Mouse (Mus musculus) telencephalon, adult 2 months (tissue): ENCODE measurements around the gene Taf6l.
"Not testable (repeated sequence)": the region's sequence is repeated elsewhere in the genome, so short reads cannot be mapped to it uniquely, and the experiment has no call there.

Source experiments
- DNase-seq: peaks from one replicate; pipeline ENCODE4 v3.0.0-alpha.2; 2011; ENCODE audit warnings: low read depth, low spot score

The Taf6l gene

DNA sequence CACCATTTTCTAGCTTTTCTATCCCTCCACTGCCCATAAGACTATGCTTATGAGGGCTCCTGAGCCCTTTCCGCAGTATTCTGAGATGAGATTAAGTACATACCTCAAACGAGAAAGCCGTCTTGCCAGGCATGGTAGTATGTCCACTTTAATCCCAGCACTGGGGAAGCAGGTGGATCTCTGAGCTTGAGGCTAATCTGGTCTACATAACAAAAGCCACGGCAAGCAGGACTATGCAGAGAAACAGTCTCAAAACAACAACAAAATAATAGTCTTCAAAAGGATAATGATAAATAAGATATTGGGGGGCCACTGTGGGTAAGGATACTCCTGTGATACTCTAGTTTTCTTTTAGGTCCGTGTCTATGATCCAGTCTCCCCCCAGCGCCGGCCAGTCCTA, 47.3 kb downstream of the Taf6l start:
- no peak for DNase-seq

DNA sequence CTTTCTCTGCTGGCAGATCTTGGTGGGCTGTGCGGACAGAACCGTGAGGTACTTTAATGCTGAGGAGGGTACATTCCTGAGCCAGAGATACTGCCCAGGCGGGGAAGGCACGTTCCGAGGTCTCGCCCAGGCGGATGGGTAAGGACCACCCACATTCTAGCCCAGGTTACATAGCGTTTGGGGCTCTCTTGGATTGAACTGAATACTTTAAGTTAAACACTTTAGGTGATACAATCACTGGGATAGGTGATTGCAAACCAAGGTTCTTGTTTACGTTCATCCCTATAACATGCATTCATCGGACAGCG, 50.1 kb downstream of the Taf6l start:
- DNase-seq = no peak

DNA sequence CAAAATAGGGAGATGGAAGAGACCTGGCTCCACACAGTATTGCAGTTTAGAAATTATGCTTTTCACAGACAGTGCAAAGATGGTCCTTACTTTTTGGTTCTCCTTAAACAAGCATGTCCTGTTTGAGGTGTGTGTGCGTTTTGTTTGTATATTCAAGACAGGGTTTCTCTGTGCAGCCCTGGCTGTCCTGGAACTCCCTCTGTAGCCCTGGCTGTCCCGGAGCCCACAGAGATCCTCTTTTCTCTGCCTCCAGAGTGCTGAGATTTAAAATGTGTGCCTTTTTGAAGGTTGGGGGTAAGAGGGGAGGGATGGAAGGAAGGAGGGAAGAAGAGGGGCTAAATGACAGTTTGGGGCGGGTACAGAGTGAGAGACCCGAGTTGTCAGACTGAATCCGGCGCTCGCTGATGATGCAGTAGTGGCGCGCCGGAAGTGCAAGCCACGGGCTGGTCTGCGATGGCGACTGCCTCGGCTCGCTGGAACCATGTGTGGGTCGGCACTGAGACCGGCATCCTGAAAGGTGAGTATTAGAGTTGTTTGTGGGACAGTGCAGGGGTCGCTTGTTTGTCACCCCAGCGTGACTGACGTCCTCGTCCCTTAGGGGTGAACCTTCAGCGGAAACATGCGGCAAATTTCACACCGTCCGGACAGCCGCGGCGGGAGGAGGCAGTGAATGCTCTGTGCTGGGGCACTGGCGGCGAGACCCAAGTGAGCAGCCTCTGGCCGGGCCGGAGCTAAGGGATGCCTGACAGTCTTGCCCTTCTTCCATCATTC, 50.6 kb downstream of the Taf6l start, which contains the start of gene Wdr74:
TSS of gene Wdr74 (plus strand) at position 439 of the 771 bp plus-strand sequence.
- peak; percentile 88 for DNase-seq

DNA sequence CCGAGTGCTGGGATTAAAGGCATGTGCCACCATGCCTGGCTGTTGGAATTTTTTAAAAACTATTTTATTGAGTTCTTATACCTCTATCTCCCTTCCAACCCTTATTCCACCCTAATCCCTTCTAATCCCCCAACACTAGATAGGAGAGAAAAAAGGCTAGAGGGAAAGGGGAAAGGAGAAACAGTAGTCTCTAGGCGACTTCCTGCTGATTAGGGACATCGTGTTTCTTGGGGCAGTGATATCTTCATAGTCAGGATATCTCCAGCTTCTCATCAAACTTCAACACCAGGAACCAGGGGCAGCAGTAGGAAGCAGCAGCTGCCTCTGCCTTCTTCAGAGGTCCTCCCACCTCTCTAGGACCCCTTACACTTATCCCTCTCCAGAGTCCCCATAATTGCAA, 51.9 kb downstream of the Taf6l start:
- no peak for DNase-seq

DNA sequence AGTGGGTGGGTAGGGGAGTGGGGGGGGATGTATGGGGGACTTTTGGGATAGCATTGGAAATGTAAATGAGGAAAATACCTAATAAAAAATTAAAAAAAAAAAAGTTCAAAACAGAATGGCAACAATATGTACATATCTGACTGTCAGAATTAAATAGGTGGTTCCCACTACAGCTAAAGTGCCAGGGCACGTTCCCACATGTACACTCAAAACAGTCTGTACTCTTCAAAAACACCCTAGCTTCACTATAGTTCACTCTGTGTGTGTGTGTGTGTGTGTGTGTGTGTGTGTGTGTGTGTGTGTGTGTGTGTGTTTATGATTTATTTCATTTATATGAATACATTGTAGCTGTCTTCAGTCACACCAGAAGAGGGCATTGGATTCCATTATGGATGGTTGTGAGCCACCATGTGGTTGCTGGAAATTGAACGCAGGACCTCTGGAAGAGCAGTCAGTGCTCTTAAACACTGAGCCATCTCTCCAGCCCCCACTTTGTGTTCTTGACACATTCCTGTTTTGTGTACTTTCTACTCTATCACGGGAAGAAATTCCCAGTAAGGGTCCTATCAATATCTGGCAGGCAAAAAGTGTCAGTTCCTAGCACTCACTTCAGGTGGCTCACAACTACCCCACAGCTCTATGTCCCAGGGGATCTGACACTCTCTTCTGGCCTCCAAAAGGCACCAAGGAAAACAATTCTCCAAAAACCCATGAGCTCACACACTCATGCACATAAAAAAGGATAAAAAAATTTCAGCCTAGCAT, 57.7 kb downstream of the Taf6l start:
- DNase-seq = not testable (repeated sequence)

DNA sequence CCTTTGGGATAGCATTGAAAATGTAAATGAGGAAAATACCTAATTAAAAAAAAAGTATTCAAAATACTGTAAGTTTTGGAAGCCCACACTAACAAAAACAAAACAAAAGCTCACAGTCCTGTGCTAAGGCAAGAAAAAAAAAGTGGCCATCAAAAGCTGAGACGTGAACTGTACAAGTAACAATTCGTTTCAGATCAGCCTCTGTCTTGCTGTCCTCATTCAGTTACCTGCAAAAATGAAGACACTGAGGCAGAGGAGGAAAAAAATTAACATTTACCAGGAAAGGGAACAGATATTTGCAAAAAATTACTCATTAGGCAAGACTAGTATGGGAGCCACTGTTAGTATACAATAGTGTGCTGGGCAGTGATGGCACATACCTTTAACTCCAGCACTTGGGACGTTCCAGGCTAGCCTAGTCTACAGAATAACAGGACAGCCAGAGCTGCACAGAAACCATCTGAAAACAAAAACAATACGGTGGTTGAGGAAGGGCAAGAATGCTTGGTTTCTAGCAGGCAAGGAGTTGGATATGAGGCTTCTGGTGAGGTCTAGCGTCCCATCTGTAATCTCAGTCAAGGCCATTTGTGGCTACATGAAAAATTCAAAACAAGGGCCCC, 58.6 kb downstream of the Taf6l start:
- DNase-seq = no peak

DNA sequence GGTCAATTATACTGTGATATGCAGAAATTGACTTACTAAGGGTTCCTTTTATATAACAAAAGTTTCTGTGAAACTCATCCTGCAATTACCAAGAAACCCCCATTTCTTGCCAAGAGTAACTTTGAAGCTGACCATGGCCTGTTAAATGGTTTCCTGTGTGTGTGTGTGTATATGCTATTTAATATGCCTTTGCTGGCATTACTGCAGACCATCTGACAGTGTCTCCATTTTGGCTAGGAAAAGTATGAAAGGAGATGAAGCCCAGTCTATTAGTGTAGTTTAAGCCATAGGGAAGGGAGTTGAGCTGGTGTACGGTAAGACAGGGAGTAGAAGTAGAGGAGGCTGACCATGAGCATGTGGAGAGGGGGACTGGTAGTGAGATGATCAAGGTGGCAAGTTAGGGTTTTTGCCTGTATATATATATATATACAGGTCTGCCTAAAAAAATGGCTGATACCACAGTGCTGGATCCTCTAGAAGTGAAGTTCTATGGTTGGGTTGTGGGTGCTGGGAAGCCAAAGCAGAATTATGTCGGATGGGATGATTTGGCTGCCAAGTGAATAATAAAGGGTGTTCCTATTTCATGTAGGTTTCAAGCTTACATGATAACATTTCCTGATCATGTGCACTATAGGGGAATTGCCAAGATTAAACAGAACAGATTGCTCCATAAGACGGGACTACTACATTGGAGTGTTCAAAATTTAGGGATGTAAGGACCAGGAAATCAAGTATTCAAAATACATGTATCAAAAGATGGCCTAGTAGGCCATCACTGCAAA, 59.4 kb downstream of the Taf6l start:
- no peak for DNase-seq

DNA sequence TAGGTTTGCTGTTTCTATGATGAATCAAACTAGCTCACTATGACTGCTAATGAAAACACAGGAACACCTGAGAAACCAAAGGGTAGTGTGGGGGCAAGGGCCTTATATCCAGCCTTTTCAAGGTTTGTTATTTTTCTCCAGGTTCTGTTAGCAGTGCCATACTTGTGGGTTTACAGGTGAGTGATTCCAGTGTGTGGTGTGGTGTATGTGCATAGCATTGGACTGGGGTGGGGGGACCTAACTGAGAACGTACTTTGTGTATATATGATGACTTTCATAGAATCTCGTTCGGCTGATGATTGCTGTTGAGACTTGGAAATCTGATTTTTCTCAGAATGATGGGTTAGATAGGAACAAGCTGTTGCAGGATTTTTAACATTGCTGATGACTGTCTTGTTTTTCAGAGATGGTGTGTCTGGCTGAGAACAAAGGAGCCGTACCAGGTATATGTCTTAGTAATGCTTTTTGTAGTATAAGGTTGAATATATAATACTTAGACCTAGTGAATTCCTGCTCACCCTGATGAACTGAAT, 61.1 kb downstream of the Taf6l start:
- no peak for DNase-seq
